Mouse (Mus musculus) stomach, postnatal 0 days (tissue): ENCODE results near the gene Oas1g.

Source experiments
- CTCF ChIP-seq: IDR thresholded peaks from 2 replicates; pipeline ENCODE4 v1.5.1; 2016; ENCODE audit warnings: antibody characterized with exemption, low read depth, mild to moderate bottlenecking, moderate library complexity
- EP300 ChIP-seq: optimal IDR thresholded peaks from 2 replicates; pipeline ENCODE3; 2016; ENCODE audit warnings: antibody characterized with exemption

- TF ChIP-seq CTCF (no peak), EP300 (no peak)
Measured at GRCm38 (mm10) chr5:120870782-120871181, 16.6 kb downstream of the Oas1g start.
